Mouse (Mus musculus): ENCODE data around the gene Slc26a5.

DNA sequence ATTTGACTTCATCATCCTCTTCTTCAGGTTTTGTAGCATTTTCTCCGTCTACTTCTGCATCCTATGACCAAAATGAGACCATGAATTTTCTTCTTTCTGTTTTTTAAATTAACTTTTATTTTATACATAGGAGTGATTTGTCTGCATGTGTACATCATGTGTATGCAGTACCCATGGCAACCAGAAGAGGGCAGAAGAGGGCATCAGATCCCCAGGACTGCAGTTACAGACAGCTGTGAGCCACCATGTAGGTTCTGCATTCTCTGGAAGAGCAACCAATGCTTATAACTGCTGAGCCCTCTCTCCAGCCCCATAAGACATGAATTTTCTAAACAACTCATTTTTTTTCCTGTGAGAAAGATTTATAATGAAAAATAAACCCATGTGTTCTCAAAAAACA is 51.4 kb downstream of the Slc26a5 start:
- TF ChIP-seq CTCF (IDR thresholded peaks at IDR 0.05; ENCODE audit: control insufficient read depth, insufficient read depth, low read length) = peak; percentile 64
- TF ChIP-seq POLR2A (IDR thresholded peaks at IDR 0.05; ENCODE audit: borderline replicate concordance, control insufficient read depth, low read depth, low read length) = no peak
